Mouse (Mus musculus): ENCODE measurements around the gene Atp13a3.
A peak's percentile ranks its signal among the peaks of the same experiment; 100 is the strongest.

Atp13a3 gene

DNA sequence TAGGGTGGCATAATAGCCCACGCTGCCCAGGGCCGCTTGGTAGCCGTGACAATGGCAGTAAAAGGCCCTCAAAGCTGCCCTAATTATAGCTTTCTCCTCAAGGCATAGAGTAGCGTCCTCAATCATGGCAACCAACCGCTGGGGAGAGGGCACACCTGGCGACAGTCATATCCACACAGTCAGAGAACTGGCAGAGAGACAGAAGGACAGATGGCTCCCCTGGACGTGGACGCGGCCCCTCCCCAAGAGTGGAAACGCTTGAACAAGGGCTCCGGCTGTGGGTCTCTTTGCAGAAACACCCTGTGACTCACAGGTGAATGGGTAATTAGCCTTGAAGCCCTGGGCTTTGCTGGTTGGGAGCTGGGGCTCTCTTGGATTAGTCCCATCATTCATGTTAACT, 127.4 kb downstream of the Atp13a3 start:
- no peak for DNase-seq (ENCODE audit: inconsistent ontology term)

DNA sequence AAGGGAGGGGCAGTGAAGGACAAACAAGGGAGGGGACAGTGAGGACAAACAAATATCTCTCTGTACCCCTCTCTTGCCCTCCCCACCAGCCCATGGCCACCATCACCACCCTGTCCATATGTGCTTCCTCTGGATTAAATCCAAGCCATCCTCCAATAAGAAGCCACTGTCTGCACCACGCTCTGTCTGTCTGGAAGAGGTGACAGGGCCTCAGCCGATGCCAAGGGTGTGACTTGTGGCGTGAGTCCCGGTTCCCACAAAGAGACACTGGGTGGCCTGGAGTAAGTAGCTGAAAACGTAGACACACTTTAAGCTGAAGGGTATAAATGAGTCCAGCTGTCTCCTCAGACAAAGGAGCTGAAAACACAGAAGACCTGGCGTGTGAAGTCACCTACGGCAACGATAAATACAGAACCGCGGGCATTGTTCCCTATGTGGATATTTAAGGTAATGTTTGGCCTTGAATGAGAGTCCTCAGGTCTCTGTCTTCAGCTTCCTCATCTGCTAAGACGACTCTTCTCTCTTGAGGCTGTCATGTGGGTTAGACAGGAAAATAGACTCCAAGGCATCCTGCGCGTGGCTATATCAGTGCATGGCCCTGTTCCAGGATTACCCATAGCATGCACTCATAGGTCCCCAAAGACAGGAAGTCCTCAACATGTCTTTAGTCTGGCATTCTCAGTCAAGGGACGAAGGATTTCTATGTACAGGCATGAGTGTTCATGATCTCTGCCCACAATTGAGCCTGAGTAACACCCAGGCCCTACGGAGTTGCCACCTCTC, 130.0 kb downstream of the Atp13a3 start:
- no peak for DNase-seq (ENCODE audit: inconsistent ontology term)

DNA sequence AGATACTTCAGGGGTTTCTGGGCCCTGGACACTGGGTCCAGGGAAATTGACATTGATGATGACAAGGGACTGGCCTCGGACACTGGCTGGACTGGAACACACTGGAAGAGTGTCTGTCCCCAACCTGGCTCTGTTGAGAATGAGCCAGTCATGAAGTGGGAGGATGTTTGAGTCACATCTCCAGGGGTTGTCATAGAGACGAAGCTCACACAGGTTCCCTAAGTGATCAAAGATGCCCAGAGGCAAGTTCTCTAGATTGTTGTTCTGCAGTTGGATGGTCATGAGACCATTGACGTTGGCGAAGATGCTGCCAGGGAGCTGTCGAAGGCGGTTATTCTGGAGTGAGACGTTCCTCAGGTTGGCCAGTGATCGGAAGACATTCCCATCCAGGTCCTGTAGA, 132.7 kb downstream of the Atp13a3 start:
- no peak for DNase-seq (ENCODE audit: inconsistent ontology term)

DNA sequence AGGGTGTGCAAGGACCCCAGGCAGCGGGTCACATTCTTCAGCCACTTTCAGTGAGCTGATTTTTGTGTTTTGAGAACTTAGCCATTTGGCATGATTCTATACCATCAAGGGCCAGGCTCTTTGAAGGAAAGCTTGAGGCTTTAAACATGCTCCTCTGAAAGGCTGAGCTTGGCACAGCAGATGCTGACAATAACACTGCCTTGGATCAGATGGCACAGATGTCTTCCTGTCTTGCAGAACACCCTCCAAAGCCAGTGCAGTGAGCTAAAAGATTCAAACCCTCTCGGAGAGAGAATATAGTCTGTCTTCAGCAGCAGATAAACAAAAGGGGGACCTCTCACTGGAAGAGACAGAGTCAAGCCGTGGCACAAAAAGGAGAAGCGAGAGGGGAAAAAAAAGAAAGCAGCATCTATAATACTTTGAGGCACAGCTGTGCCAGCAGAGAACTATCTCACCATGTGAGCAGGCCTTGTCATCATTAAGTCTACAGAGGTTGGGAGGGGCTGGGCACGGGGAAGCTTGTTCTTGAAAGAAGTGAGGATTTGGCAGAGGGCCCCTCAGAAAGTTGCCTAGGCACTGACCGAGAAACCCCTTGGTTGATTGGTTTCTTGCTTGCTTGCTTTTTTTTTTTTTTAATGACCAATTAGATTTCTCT, 133.7 kb downstream of the Atp13a3 start:
- DNase-seq (ENCODE audit: inconsistent ontology term), result no peak

DNA sequence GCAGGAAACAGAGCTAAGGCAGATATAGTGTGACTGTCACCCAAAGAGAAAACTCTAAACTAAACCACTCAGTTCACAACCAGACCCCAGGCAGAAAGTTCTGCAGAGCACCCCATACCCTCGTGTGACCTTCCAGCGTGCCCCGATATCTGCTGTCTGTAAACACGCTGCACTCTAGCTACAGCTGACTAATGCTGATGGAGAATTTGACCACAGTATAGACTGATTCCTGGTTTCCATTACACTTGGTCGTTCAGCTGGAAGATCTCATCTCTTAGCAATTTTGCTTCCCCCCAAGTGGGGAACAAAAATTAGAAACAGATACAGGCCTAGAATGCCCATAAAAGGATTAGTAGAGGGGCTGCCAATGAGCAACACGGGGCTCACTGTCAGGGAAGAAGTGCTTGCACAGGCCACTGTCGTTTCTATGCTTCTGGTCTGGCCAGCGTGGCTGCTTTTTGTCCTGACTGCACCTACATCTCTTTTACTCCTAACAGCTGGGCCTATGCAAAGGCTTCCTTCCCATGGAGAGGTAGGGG, 134.5 kb downstream of the Atp13a3 start:
- peak; percentile 33 for DNase-seq (ENCODE audit: inconsistent ontology term)

DNA sequence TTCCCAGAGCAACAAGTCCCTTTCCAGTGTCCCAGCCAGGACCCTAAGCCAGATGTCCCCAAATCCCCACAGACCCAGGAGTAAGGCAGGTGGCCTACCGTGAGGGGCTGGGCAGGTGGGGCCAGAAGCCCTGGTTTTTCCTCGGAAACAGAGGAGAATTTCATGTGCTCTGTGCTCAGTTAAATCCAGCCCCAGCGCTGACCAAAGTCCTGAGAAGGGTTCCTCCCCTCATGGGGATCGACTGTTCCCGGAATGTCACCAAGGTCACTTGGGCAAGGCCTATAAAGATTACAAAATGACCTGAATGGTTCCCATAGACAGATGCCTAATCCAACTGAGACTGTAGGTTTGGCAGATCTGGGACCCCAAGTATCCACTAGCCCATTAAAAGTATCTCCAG, 138.4 kb downstream of the Atp13a3 start, which contains the start of gene Cpn2:
TSS of gene Cpn2 (minus strand) at position 141 of the 400 bp plus-strand sequence.
- DNase-seq (ENCODE audit: inconsistent ontology term), result no peak

DNA sequence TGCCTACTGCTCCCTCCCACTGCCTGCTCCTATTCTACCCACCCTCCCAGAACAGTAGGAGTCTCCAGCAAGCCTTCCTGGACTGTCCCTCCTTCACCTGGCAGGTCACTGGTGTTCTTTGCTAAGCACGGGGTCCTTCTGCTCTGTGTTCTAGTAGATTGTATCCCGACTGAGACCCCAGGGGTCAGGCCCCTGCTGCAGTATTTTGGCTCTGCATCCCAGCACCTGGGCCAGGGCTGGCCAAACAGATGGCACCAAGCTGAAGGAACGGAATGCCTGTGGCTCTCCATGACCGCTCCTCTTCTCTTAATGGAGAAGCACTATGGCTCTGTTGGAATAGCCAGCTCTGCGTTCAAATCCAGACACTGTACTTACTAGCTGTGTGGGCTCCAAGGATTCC, 139.2 kb downstream of the Atp13a3 start:
- DNase-seq (ENCODE audit: inconsistent ontology term), result no peak

DNA sequence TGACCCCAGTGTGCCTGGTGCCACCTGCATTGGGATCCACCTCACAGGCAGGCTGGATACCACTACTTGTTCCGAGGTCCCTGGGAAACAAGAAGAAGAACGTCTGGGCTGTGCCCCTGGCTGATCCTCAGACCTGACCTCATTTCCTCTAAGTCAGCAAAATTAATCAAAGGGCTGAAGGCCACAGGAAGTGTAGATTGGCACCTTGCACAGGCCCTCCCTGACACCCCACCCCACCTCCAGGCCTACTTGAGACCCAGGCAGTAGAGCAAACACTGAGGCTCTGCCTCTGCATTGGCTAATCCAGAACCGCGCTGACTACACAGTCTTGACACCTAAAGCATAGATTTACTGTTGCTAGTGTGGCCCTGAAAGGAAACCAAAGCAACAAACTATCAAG, 140.2 kb downstream of the Atp13a3 start:
- no peak for DNase-seq (ENCODE audit: inconsistent ontology term)

DNA sequence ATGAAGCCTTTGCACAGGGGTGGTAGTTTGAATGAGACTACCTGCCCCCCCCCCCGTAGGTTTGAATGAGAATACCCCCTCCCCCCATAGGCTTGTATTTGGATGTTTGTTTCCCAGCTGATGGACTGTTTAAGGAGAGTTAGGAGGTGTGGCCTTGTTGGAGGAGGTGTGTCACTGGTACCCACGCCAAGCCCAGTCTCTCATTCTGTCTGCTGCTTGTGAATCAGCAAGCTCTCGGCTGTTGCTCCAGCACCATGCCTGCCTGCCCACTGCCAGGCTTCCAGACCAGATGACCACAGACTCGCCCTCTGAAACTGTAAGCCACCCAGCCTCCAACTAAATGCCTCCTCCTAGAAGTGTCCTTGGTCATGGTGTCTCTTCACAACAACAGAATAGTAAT, 142.6 kb downstream of the Atp13a3 start:
- no peak for DNase-seq (ENCODE audit: inconsistent ontology term)

DNA sequence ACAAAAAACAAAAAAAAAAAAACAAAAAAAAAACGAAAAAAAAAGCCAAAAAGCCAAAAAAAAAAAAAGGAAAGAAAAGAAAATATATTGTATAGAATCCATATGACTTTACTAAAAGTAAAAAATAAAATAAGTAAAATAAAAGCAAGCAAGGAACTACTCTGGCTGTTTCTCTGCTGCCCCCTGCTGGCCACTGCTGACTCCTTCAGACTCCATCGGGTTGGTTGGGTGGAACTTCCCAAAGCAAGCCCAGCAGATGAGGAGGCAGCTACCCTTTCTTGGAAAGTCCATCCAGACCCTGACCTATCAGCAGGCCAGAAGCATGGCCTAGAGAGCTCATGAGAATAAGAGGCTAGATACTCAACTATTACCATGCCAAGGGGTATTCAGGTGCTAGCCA, 143.1 kb downstream of the Atp13a3 start:
- peak; percentile 36 for DNase-seq (ENCODE audit: inconsistent ontology term)

Data from Muller cell, postnatal 12 days (primary cell).